10 mouse cellular contexts compared by ENCODE assay signal in genomic region chr10:25313856-25314584, GRCm38 (mm10). TPM values are rescaled to one million over a fixed set of nuclear protein-coding genes. Genes with fewer than 3 reads are reported as not detected.
DNase-seq lines count a peak whose midpoint lies in the region; ATAC-seq and TF ChIP-seq lines count a peak whose summit lies in the region.
"Had no signal": no experiment of that assay in that cellular context is flagged by ENCODE, and none has a peak within 500 bp of the region (broad histone marks: within the 10 kb centered on the region; RNA-seq: fewer than 3 reads in every experiment).

No protein-coding gene starts in this region.

- no peaks in the 10 kb centered on the region for H3K9me3 ChIP-seq in ES-Bruce4 (replicated peaks; ENCODE audit: control insufficient read depth, insufficient read depth, low read length, poor library complexity, severe bottlenecking)
- H3K9me3 ChIP-seq in limb, embryonic 15.5 days = no peaks in the 10 kb centered on the region
- H3K9me3 ChIP-seq: megakaryocyte, embryonic 14.5 days had no signal

- TF ChIP-seq EP300 in ES-Bruce4 (IDR thresholded peaks at IDR 0.05; ENCODE audit: insufficient read depth, low read depth, low read length) = peak; percentile 92

- no peak for TF ChIP-seq CTCF in ES-Bruce4 (IDR thresholded peaks at IDR 0.05; ENCODE audit: low read depth, low read length)

- H3K27me3 ChIP-seq in ES-Bruce4 (ENCODE audit: control insufficient read depth, insufficient read depth, low read length, poor library complexity, severe bottlenecking) = no peaks in the 10 kb centered on the region
- no peaks in the 10 kb centered on the region for H3K27me3 ChIP-seq in limb, embryonic 15.5 days
- H3K27me3 ChIP-seq: megakaryocyte, embryonic 14.5 days had no signal

- WGBS in limb, embryonic 15.5 days = 6% methylated on average over 17 of the region's 17 CpGs

- no peak for TF ChIP-seq POLR2A in ES-Bruce4 (IDR thresholded peaks at IDR 0.05; ENCODE audit: insufficient read depth, low read length)

- ATAC-seq in limb, embryonic 15.5 days (ENCODE audit: insufficient number of reproducible peaks, low FRiP score, low TSS enrichment, low read depth) = no peak

- no peak overlapping the region for H3K4me3 ChIP-seq in ES-Bruce4 (ENCODE audit: low read depth, low read length)
- H3K4me3 ChIP-seq in limb, embryonic 15.5 days = no peak overlapping the region
- H3K4me3 ChIP-seq: layer of hippocampus, adult 2 months; megakaryocyte, embryonic 14.5 days had no signal

- peaks cover 12% of the 10 kb centered on the region for H3K4me1 ChIP-seq in ES-Bruce4 (ENCODE audit: control insufficient read depth, insufficient read depth, low read length)
- 0 out of 2 replicates have a peak, but pooled peaks cover 4% of the 10 kb centered on the region for H3K4me1 ChIP-seq in limb, embryonic 15.5 days

- peak overlapping the region; percentile 20; the same call in 1 of the 2 replicates for H3K4me2 ChIP-seq in limb, embryonic 15.5 days

- H3K27ac ChIP-seq in ES-Bruce4 (ENCODE audit: insufficient read depth, low read length) = peak overlapping the region; percentile 95
- H3K27ac ChIP-seq in limb, embryonic 15.5 days = no peak overlapping the region
- H3K27ac ChIP-seq: layer of hippocampus, adult 2 months had no signal

- H3K36me3 ChIP-seq in ES-Bruce4 (ENCODE audit: control insufficient read depth, insufficient read depth, low read length, poor library complexity, severe bottlenecking) = no peaks in the 10 kb centered on the region
- H3K36me3 ChIP-seq in limb, embryonic 15.5 days = no peaks in the 10 kb centered on the region

- H3K9ac ChIP-seq in ES-Bruce4 (ENCODE audit: low read depth, poor library complexity, severe bottlenecking) = no peak overlapping the region
- H3K9ac ChIP-seq in limb, embryonic 15.5 days = no peak overlapping the region

- DNase-seq in heart, adult 11 months = peak; percentile 71
- DNase-seq in heart, postnatal 4 days = no peak
- peak; percentile 45 for DNase-seq in fat pad, adult 2 months (ENCODE audit: extremely low read depth, low read depth, low spot score)
- no peak for DNase-seq in left cerebral cortex, adult 8-10 months (ENCODE audit: low spot score in 2 of 2)
- DNase-seq in ovary, adult 18-20 months (ENCODE audit: low spot score) = no peak
- DNase-seq in right cerebral cortex, postnatal 4 days = no peak

RNA-seq across cellular contexts. Expression of gene Akap7, which starts 6.3 kb away (rescaled TPM):
- 10 to 100 TPM; 48.1 to 52.5 TPM for total RNA-seq in heart, postnatal 4 days (2021)
- polyA plus RNA-seq in ES-Bruce4 (2011; ENCODE audit: insufficient read depth, insufficient read length, low read depth, missing spikeins) = 59.1 and 69.8 TPM in 2 replicates
- 13.7 and 14.0 TPM in 2 replicates for polyA plus RNA-seq in limb, embryonic 15.5 days (2015; fragmentation: Nextera tagmentation; extraction: Ambion mirVana)
- total RNA-seq in left cerebral cortex, adult 8-10 months (2022) = 10 to 100 TPM; 68.4 to 76.6 (median 72.1) TPM

RNA-seq across cellular contexts. Expression of gene Epb41l2, which starts 45.6 kb away (rescaled TPM):
- 10 to 100 TPM; 90.5 to 91.5 TPM for total RNA-seq in heart, postnatal 4 days (2021)
- polyA plus RNA-seq in ES-Bruce4 (2011; ENCODE audit: insufficient read depth, insufficient read length, low read depth, missing spikeins) = 181 and 182 TPM in 2 replicates
- polyA plus RNA-seq in limb, embryonic 15.5 days (2015; fragmentation: Nextera tagmentation; extraction: Ambion mirVana) = 79.5 and 79.7 TPM in 2 replicates
- 100 to 1,000 TPM; 104 to 132 (median 122) TPM for total RNA-seq in left cerebral cortex, adult 8-10 months (2022)

Comparison
In these comparisons a context has a peak if more than half of its experiments do, and no peak if none do; other contexts are left out.
1. DNase-seq: peak in heart, adult 11 months (single experiment) and fat pad, adult 2 months (single experiment); none in heart, postnatal 4 days (single experiment), left cerebral cortex, adult 8-10 months (0 of 2), ovary, adult 18-20 months (single experiment) and right cerebral cortex, postnatal 4 days (single experiment).